Mouse (Mus musculus) heart, embryonic 11.5 days (tissue): Measurements from ENCODE around the gene Tle2. TPM values are rescaled to one million over a fixed set of nuclear protein-coding genes. Genes with fewer than 3 reads are reported as not detected.

Experiments used
- ATAC-seq: fragments of 200-750 bp; cut with Nextera tagmentation; replicated peaks from 2 replicates; pipeline ENCODE4 v1.8.0; 2017; ENCODE audit warnings: moderate library complexity; ENCODE audit not compliant: insufficient number of reproducible peaks, low FRiP score, low TSS enrichment
- H3K27ac ChIP-seq: fragments of 300-500 bp; sonication (generic); 2 replicates; pipeline ENCODE4 v1.5.1; 2014; ENCODE audit warnings: mild to moderate bottlenecking, low read depth, low read length
- H3K27me3 ChIP-seq: fragments of 300-500 bp; sonication (generic); 2 replicates; pipeline ENCODE4 v1.6.1; 2014; ENCODE audit warnings: mild to moderate bottlenecking, low read length, mixed read lengths; ENCODE audit not compliant: control insufficient read depth, insufficient read depth
- H3K36me3 ChIP-seq: fragments of 300-500 bp; sonication (generic); 2 replicates; pipeline ENCODE4 v1.6.1; 2014; ENCODE audit warnings: mild to moderate bottlenecking, low read length, moderate library complexity, mixed read lengths; ENCODE audit not compliant: control insufficient read depth, insufficient read depth
- H3K4me1 ChIP-seq: fragments of 300-500 bp; sonication (generic); 2 replicates; pipeline ENCODE4 v1.6.1; 2014; ENCODE audit warnings: low read length; ENCODE audit not compliant: control insufficient read depth, insufficient read depth
- H3K4me2 ChIP-seq: fragments of 300-500 bp; sonication (generic); 2 replicates; pipeline ENCODE4 v1.6.1; 2014; ENCODE audit warnings: mild to moderate bottlenecking, moderate library complexity
- H3K4me3 ChIP-seq: fragments of 300-500 bp; sonication (generic); 2 replicates; pipeline ENCODE4 v1.5.1; 2014; ENCODE audit warnings: low read depth, low read length
- H3K9ac ChIP-seq: fragments of 300-500 bp; sonication (generic); 2 replicates; pipeline ENCODE4 v1.6.1; 2014; ENCODE audit warnings: mild to moderate bottlenecking, low read depth, low read length, moderate library complexity
- H3K9me3 ChIP-seq: fragments of 300-500 bp; sonication (generic); replicated peaks from 2 replicates; pipeline ENCODE4 v1.6.1; 2016; ENCODE audit warnings: low read length; ENCODE audit not compliant: control insufficient read depth
- WGBS: fragments of 180-500 bp; shearing (Covaris S2); extraction: QIAGEN DNeasy Blood & Tissue Kit; methylation state at CpG from one replicate; pipeline ENCODE4 v1.1.7; 2014; ENCODE audit not compliant: insufficient replicate concordance; 5-methylcytosine and 5-hydroxymethylcytosine counted together
- polyA plus RNA-seq: library from polyadenylated mRNA; unstranded; fragments of >200 nt; fragmentation: Nextera tagmentation; extraction: Ambion mirVana; gene quantifications from 2 replicates; pipeline ENCODE4 v1.2.1, GENCODE M21; 2014

The Tle2 gene
- polyA plus RNA-seq, 1 experiment from 2014 or later: 17.8 TPM

- H3K4me3 ChIP-seq: peak overlapping the region; percentile 25
- no peaks in the 10 kb centered on the region for H3K36me3 ChIP-seq
- H3K27me3 ChIP-seq: no peaks in the 10 kb centered on the region
- no peak overlapping the region for H3K27ac ChIP-seq
- H3K9me3 ChIP-seq: no peaks in the 10 kb centered on the region
- WGBS: 25% methylated on average over 7 of the region's 7 CpGs
- peak overlapping the region; percentile 44; the same call in 1 of the 2 replicates for H3K9ac ChIP-seq
- peak overlapping the region; percentile 63 for H3K4me2 ChIP-seq
- peaks cover 34% of the 10 kb centered on the region for H3K4me1 ChIP-seq
- ATAC-seq: no peak
Observed at GRCm38 (mm10) chr10:81601396-81601905, 27.1 kb downstream of the Tle2 start.

GRCm38 (mm10) chr10:81602741-81603151 lies 28.4 kb downstream of the Tle2 start:
- ATAC-seq: no peak
- Histone ChIP-seq H3K9ac (no peak overlapping the region), H3K27me3 (no peaks in the 10 kb centered on the region), H3K27ac (no peak overlapping the region), H3K4me2 (no peak overlapping the region), H3K4me3 (no peak overlapping the region), H3K9me3 (no peaks in the 10 kb centered on the region), H3K36me3 (no peaks in the 10 kb centered on the region), H3K4me1 (peaks cover 21% of the 10 kb centered on the region)
- 18% methylated on average over 4 of the region's 4 CpGs for WGBS

GRCm38 (mm10) chr10:81604019-81604967 lies 29.9 kb downstream of the Tle2 start:
- no peak overlapping the region for H3K27ac ChIP-seq
- H3K36me3 ChIP-seq: no peaks in the 10 kb centered on the region
- H3K9ac ChIP-seq: peak overlapping the region; percentile 56; the same call in 1 of the 2 replicates
- no peak overlapping the region for H3K4me3 ChIP-seq
- H3K9me3 ChIP-seq: no peaks in the 10 kb centered on the region
- WGBS: 73% methylated on average over 12 of the region's 12 CpGs
- H3K4me2 ChIP-seq: peak overlapping the region; percentile 64
- H3K4me1 ChIP-seq: peaks cover 20% of the 10 kb centered on the region
- ATAC-seq: no peak
- no peaks in the 10 kb centered on the region for H3K27me3 ChIP-seq

- Histone ChIP-seq H3K27ac (peak overlapping the region; percentile 70), H3K27me3 (no peaks in the 10 kb centered on the region), H3K4me3 (peak overlapping the region; percentile 44), H3K36me3 (no peaks in the 10 kb centered on the region), H3K4me1 (peaks cover 15% of the 10 kb centered on the region), H3K9ac (peak overlapping the region; percentile 63), H3K9me3 (no peaks in the 10 kb centered on the region), H3K4me2 (peak overlapping the region; percentile 64)
- 0 out of 2 replicates have a peak, but pooled peaks have one; percentile 17 for ATAC-seq
- WGBS: 18% methylated on average over 29 of the region's 29 CpGs
Observed at GRCm38 (mm10) chr10:81604968-81605665, 30.8 kb downstream of the Tle2 start.

GRCm38 (mm10) chr10:81605666-81605973 lies 31.3 kb downstream of the Tle2 start:
- 4% methylated on average over 14 of the region's 14 CpGs for WGBS
- no peak for ATAC-seq
- H3K4me3 ChIP-seq: peak overlapping the region; percentile 44
- H3K27ac ChIP-seq: peak overlapping the region; percentile 70
- H3K9ac ChIP-seq: peak overlapping the region; percentile 63
- H3K9me3 ChIP-seq: no peaks in the 10 kb centered on the region
- peak overlapping the region; percentile 64 for H3K4me2 ChIP-seq
- H3K36me3 ChIP-seq: no peaks in the 10 kb centered on the region
- H3K4me1 ChIP-seq: peaks cover 14% of the 10 kb centered on the region
- H3K27me3 ChIP-seq: no peaks in the 10 kb centered on the region

- H3K4me2 ChIP-seq: peak within 1 kb of the TSS; percentile 66
- H3K9me3 ChIP-seq: no peaks in the 10 kb centered on the region; the same call in 1 of the 2 replicates
- peak; percentile 82 for ATAC-seq
- H3K36me3 ChIP-seq: no peaks in the 10 kb centered on the region
- H3K4me3 ChIP-seq: peak within 1 kb of the TSS; percentile 48
- peak within 1 kb of the TSS; percentile 90 for H3K27ac ChIP-seq
- H3K4me1 ChIP-seq: peaks cover 13% of the 10 kb centered on the region
- no peaks in the 10 kb centered on the region for H3K27me3 ChIP-seq
- H3K9ac ChIP-seq: peak within 1 kb of the TSS; percentile 66
- WGBS: 1% methylated on average over 39 of the region's 39 CpGs
Observed at GRCm38 (mm10) chr10:81605974-81606751, 31.8 kb downstream of the Tle2 start, which contains the start of gene BC025920. BC025920 (plus strand) TSS chr10:81606270.

GRCm38 (mm10) chr10:81608308-81608707 lies 33.9 kb downstream of the Tle2 start:
- no peak overlapping the region for H3K9ac ChIP-seq
- ATAC-seq: no peak
- H3K4me3 ChIP-seq: no peak overlapping the region
- H3K4me2 ChIP-seq: no peak overlapping the region
- H3K27me3 ChIP-seq: no peaks in the 10 kb centered on the region
- no peaks in the 10 kb centered on the region; the same call in 1 of the 2 replicates for H3K9me3 ChIP-seq
- H3K36me3 ChIP-seq: no peaks in the 10 kb centered on the region
- WGBS: 74% methylated on average over 1 of the region's 1 CpGs
- no peak overlapping the region for H3K27ac ChIP-seq
- H3K4me1 ChIP-seq: peaks cover 3% of the 10 kb centered on the region; the same call in 1 of the 2 replicates

- no peak overlapping the region for H3K4me3 ChIP-seq
- no peaks in the 10 kb centered on the region; the same call in 1 of the 2 replicates for H3K9me3 ChIP-seq
- no peaks in the 10 kb centered on the region for H3K36me3 ChIP-seq
- H3K4me1 ChIP-seq: no peaks in the 10 kb centered on the region
- no peaks in the 10 kb centered on the region for H3K27me3 ChIP-seq
- H3K4me2 ChIP-seq: no peak overlapping the region
- WGBS: 58% methylated on average over 3 of the region's 3 CpGs
- no peak overlapping the region for H3K9ac ChIP-seq
- no peak overlapping the region for H3K27ac ChIP-seq
- ATAC-seq: no peak
Observed at GRCm38 (mm10) chr10:81612779-81613178, 38.4 kb downstream of the Tle2 start.
